Mouse (Mus musculus) gastrocnemius, postnatal 10 days (tissue): Measurements from ENCODE around the gene Kcna10. TPM values are rescaled to one million over a fixed set of nuclear protein-coding genes. Genes with fewer than 3 reads are reported as not detected.

Source experiments
- total RNA-seq, 2 experiments: library from RNA; stranded (reverse); gene quantifications; 2 replicates each; pipeline ENCODE4 v1.2.3; 2021

The Kcna10 gene
- total RNA-seq, 2 experiments from 2014 or later: 0.19 TPM; not detected in 1

Other genes with a start within 250 kb of the Kcna10 start
- under 1 TPM; 0.28 to 0.70 TPM for gene Kcna3, start 146.9 kb upstream of the Kcna10 start, total RNA-seq
- gene Kcna2, start 81.9 kb upstream of the Kcna10 start, total RNA-seq: 1 to 10 TPM; 2.9 to 5.0 TPM
- under 1 TPM in 1 of 2 experiments, not detected in 1; 0.20 TPM for gene Cym, start 38.7 kb downstream of the Kcna10 start, total RNA-seq
- not detected for gene A630076J17Rik, start 47.6 kb downstream of the Kcna10 start, total RNA-seq
- gene Prok1, start 56.7 kb downstream of the Kcna10 start, total RNA-seq: under 1 TPM; 0.07 to 0.14 TPM
- gene Lamtor5, start 95.8 kb downstream of the Kcna10 start, total RNA-seq: 10 to 100 TPM; 50.5 to 53.2 TPM
- gene Slc16a4, start 108.2 kb downstream of the Kcna10 start, total RNA-seq: under 1 TPM; 0.16 to 0.18 TPM
- 10 to 100 TPM; 19.2 to 24.1 TPM for gene Rbm15, start 150.6 kb downstream of the Kcna10 start, total RNA-seq